ENCODE assay signal across 26 mouse cellular contexts in the genomic region with DNA sequence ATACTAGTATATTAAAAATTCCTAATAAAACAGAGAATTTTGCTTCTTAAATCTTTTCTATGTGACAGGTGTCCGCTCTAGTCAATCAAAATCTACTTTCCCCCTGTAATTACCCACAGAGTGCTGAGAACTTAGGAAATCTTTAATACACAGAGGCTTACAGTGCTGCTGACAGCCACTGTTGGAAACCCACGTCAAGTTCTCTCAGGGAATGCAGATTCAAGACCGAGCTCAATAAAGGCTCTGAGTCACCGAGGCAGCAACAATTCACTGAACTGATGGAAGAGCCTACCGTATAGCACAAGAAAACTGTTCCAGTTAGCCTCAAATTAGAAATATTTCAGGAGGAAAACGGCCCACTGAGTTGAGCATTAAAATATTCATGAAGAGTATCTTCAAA. TPM values are rescaled to one million over a fixed set of nuclear protein-coding genes. Genes with fewer than 3 reads are reported as not detected.
DNase-seq lines count a peak whose midpoint lies in the region; ATAC-seq and TF ChIP-seq lines count a peak whose summit lies in the region.
"Had no signal": no experiment of that assay in that cellular context is flagged by ENCODE, and none has a peak within 500 bp of the region (broad histone marks: within the 10 kb centered on the region; RNA-seq: fewer than 3 reads in every experiment).

No protein-coding gene starts in this region.

- no peak overlapping the region for H3K4me3 ChIP-seq in layer of hippocampus, adult 2 months
- H3K4me3 ChIP-seq in forebrain, embryonic 15.5 days: no peak overlapping the region
- H3K4me3 ChIP-seq: erythroblast, embryonic 14.5 days; gastrocnemius, adult 2 months; heart, adult 2 months; heart, embryonic 13.5 days; limb, embryonic 13.5 days; lung, embryonic 15.5 days; megakaryocyte, embryonic 14.5 days; neural tube, embryonic 13.5 days had no signal

- ATAC-seq in forebrain, embryonic 15.5 days (replicated peaks): peak; percentile 39
- ATAC-seq: intestine, postnatal 0 days had no signal

- no peak overlapping the region for H3K9ac ChIP-seq in forebrain, embryonic 15.5 days (replicated peaks)
- H3K9ac ChIP-seq: heart, embryonic 13.5 days; hindbrain, embryonic 14.5 days; limb, embryonic 13.5 days; lung, embryonic 15.5 days; neural tube, embryonic 13.5 days had no signal

- no peak for TF ChIP-seq CTCF in layer of hippocampus, adult 2 months (conservative IDR thresholded peaks at IDR 0.05)

- H3K27ac ChIP-seq in layer of hippocampus, adult 2 months: peak overlapping the region; percentile 11; the same call in 1 of the 2 replicates
- peak overlapping the region; percentile 83 for H3K27ac ChIP-seq in forebrain, embryonic 15.5 days (replicated peaks)
- H3K27ac ChIP-seq: gastrocnemius, adult 2 months; heart, adult 2 months; heart, embryonic 13.5 days; hindbrain, embryonic 14.5 days; limb, embryonic 13.5 days; lung, embryonic 15.5 days; neural tube, embryonic 13.5 days had no signal

- 36% methylated on average over 6 of the region's 6 CpGs for WGBS in forebrain, embryonic 15.5 days

- H3K4me1 ChIP-seq in forebrain, embryonic 15.5 days: peaks cover 30% of the 10 kb centered on the region
- H3K4me1 ChIP-seq: lung, embryonic 15.5 days had no signal

- no peak for DNase-seq in layer of hippocampus, adult 2 months (ENCODE audit: low spot score in 2 of 2)
- no peak for DNase-seq in layer of hippocampus, adult 9-10 months (ENCODE audit: low spot score)
- DNase-seq in right cerebral cortex, adult 18-20 months: peak; percentile 49
- DNase-seq in right cerebral cortex, adult 2 months (ENCODE audit: low spot score in 2 of 2): no peak
- no peak for DNase-seq in B cell, adult 2 months
- DNase-seq: adrenal gland, adult 8-10 months; gastrocnemius, adult 2 months; gastrocnemius, postnatal 36 days; heart, adult 2 months; heart, postnatal 10 days; kidney, adult 9 months; kidney, postnatal 10 days; lung, postnatal 4 days; right cerebral cortex, postnatal 14 days; thymus, postnatal 4 days had no signal

- H3K27me3 ChIP-seq in forebrain, embryonic 15.5 days: no peaks in the 10 kb centered on the region
- H3K27me3 ChIP-seq: CH12.LX; limb, embryonic 13.5 days; lung, embryonic 15.5 days; megakaryocyte, embryonic 14.5 days; neural tube, embryonic 13.5 days had no signal

- no peak overlapping the region for H3K4me2 ChIP-seq in forebrain, embryonic 15.5 days (replicated peaks)
- H3K4me2 ChIP-seq: hindbrain, embryonic 14.5 days; limb, embryonic 13.5 days; liver, embryonic 11.5 days; lung, embryonic 15.5 days; neural tube, embryonic 13.5 days had no signal

- no peaks in the 10 kb centered on the region for H3K9me3 ChIP-seq in forebrain, embryonic 15.5 days
- H3K9me3 ChIP-seq: heart, embryonic 13.5 days; limb, embryonic 13.5 days; lung, embryonic 15.5 days; megakaryocyte, embryonic 14.5 days; neural tube, embryonic 13.5 days had no signal

- H3K36me3 ChIP-seq in forebrain, embryonic 15.5 days: no peaks in the 10 kb centered on the region
- H3K36me3 ChIP-seq: heart, embryonic 13.5 days; limb, embryonic 13.5 days; lung, embryonic 15.5 days had no signal

RNA-seq across cellular contexts. Expression of a gene that starts 33.4 kb away (rescaled TPM):
- 10 to 100 TPM; 26.4 to 28.8 TPM for total RNA-seq in layer of hippocampus, adult 2 months (2021)
- polyA plus RNA-seq in forebrain, embryonic 15.5 days (2015; fragmentation: Nextera tagmentation; extraction: Ambion mirVana): 85.6 and 87.7 TPM in 2 replicates
